Mouse (Mus musculus) MEL (cell line): ENCODE data around the gene Moxd1. TPM values are rescaled to one million over a fixed set of nuclear protein-coding genes. Genes with fewer than 3 reads are reported as not detected.

ENCODE experiments used
- DNase-seq: peaks from one replicate; pipeline ENCODE4 v3.0.0; 2011; ENCODE audit warnings: low read depth, low spot score
- H3K27ac ChIP-seq: 2 replicates; pipeline ENCODE4 v1.5.1; 2012; ENCODE audit warnings: low read depth, mild to moderate bottlenecking, control low read depth, low read length, moderate library complexity; ENCODE audit not compliant: control insufficient read depth
- H3K27me3 ChIP-seq, 2 experiments: fragments of 150-350 bp in 1 of 2; sonication (generic) in 1 of 2; 2 replicates each; pipeline ENCODE4 v1.6.1; 2012; ENCODE audit warnings: low read length in 2 of 2, mild to moderate bottlenecking in 2 of 2, improper control_type of control experiment in 1 of 2, moderate library complexity in 1 of 2; ENCODE audit not compliant: insufficient read depth in 2 of 2, control insufficient read depth in 1 of 2
- H3K36me3 ChIP-seq, 2 experiments: 2 replicates each; pipeline ENCODE4 v1.6.1; 2012 to 2014; ENCODE audit warnings: low read length in 2 of 2, improper control_type of control experiment in 1 of 2, inconsistent platforms in 1 of 2, mild to moderate bottlenecking in 1 of 2; ENCODE audit not compliant: insufficient read depth in 2 of 2, control insufficient read depth in 1 of 2
- H3K4me1 ChIP-seq, 2 experiments: fragments of 150-350 bp in 1 of 2; sonication (generic) in 1 of 2; 2 replicates each; pipeline ENCODE4 v1.6.1; 2012; ENCODE audit warnings: low read length in 2 of 2, improper control_type of control experiment in 1 of 2, mild to moderate bottlenecking in 1 of 2; ENCODE audit not compliant: insufficient read depth in 2 of 2, control insufficient read depth in 1 of 2
- H3K4me3 ChIP-seq, 2 experiments: fragments of 150-350 bp in 1 of 2; sonication (generic) in 1 of 2; 2 replicates each; pipeline ENCODE4 v1.5.1; 2012; ENCODE audit warnings: low read depth in 2 of 2, low read length in 2 of 2, mild to moderate bottlenecking in 2 of 2, moderate library complexity in 2 of 2, control low read depth in 1 of 2, improper control_type of control experiment in 1 of 2; ENCODE audit not compliant: control insufficient read depth in 1 of 2, insufficient read depth in 1 of 2
- H3K79me2 ChIP-seq: 2 replicates; pipeline ENCODE4 v1.6.1; 2012; ENCODE audit warnings: mild to moderate bottlenecking, low read length, moderate library complexity; ENCODE audit not compliant: control insufficient read depth, poor library complexity, insufficient read depth
- H3K9ac ChIP-seq: 2 replicates; pipeline ENCODE4 v1.6.1; 2012; ENCODE audit warnings: low read depth, mild to moderate bottlenecking, control low read depth, low read length, moderate library complexity; ENCODE audit not compliant: control insufficient read depth, poor library complexity, severe bottlenecking
- H3K9me3 ChIP-seq: fragments of 150-350 bp; sonication (generic); replicated peaks from 2 replicates; pipeline ENCODE4 v1.6.1; 2012; ENCODE audit warnings: mild to moderate bottlenecking, low read length, improper control_type of control experiment, moderate library complexity; ENCODE audit not compliant: insufficient read depth
- CHD1 ChIP-seq: IDR thresholded peaks from 2 replicates; pipeline ENCODE4 v1.6.1; 2012; ENCODE audit warnings: low read depth, mild to moderate bottlenecking, inconsistent platforms, low read length, improper control_type of control experiment
- CHD2 ChIP-seq: IDR thresholded peaks from 2 replicates; pipeline ENCODE4 v1.6.1; 2011; ENCODE audit warnings: low read length, improper control_type of control experiment
- CTCF ChIP-seq, 3 experiments: IDR thresholded peaks in 2 of 3; conservative IDR thresholded peaks in 1 of 3; 2 replicates each; pipeline ENCODE4 v1.5.1; 2011 to 2012; ENCODE audit warnings: low read length in 3 of 3, low read depth in 2 of 3, mild to moderate bottlenecking in 2 of 3, improper control_type of control experiment in 1 of 3, inconsistent platforms in 1 of 3, mixed read lengths in 1 of 3, moderate library complexity in 1 of 3; ENCODE audit not compliant: control insufficient read depth in 1 of 3, insufficient read depth in 1 of 3, poor library complexity in 1 of 3, severe bottlenecking in 1 of 3
- ELF1 ChIP-seq: IDR thresholded peaks from 2 replicates; pipeline ENCODE4 v1.6.1; 2014; ENCODE audit warnings: low read depth, mild to moderate bottlenecking, inconsistent platforms, low read length, improper control_type of control experiment, moderate library complexity
- EP300 ChIP-seq, 2 experiments: IDR thresholded peaks; 2 replicates each; pipeline ENCODE4 v1.6.1; 2011; ENCODE audit warnings: improper control_type of control experiment in 2 of 2, low read length in 2 of 2, low read depth in 1 of 2, mild to moderate bottlenecking in 1 of 2
- GABPA ChIP-seq: IDR thresholded peaks from 2 replicates; pipeline ENCODE4 v1.6.1; 2012; ENCODE audit warnings: low read depth, mild to moderate bottlenecking, inconsistent platforms, low read length, improper control_type of control experiment, moderate library complexity
- GATA1 ChIP-seq: IDR thresholded peaks from 2 replicates; pipeline ENCODE4 v1.6.1; 2011; ENCODE audit warnings: low read depth, low read length, improper control_type of control experiment
- HCFC1 ChIP-seq: IDR thresholded peaks from 2 replicates; pipeline ENCODE4 v1.6.1; 2012; ENCODE audit warnings: low read depth, mild to moderate bottlenecking, inconsistent platforms, low read length, improper control_type of control experiment, moderate library complexity
- JUND ChIP-seq: IDR thresholded peaks from 2 replicates; pipeline ENCODE4 v1.6.1; 2011; ENCODE audit warnings: low read depth, mild to moderate bottlenecking, improper control_type of control experiment, low read length
- KAT2A ChIP-seq: conservative IDR thresholded peaks from 2 replicates; pipeline ENCODE4 v1.6.1; 2012; ENCODE audit warnings: low read depth, low read length, improper control_type of control experiment, inconsistent platforms
- MAZ ChIP-seq: IDR thresholded peaks from 2 replicates; pipeline ENCODE4 v1.6.1; 2012; ENCODE audit warnings: low read depth, mild to moderate bottlenecking, inconsistent platforms, low read length, improper control_type of control experiment
- MEF2A ChIP-seq: IDR thresholded peaks from 2 replicates; pipeline ENCODE4 v1.6.1; 2014; ENCODE audit warnings: low read depth, mild to moderate bottlenecking, inconsistent platforms, low read length, improper control_type of control experiment; ENCODE audit not compliant: poor library complexity, insufficient replicate concordance, severe bottlenecking; ENCODE audit errors: extremely low read depth
- MXI1 ChIP-seq: IDR thresholded peaks from 2 replicates; pipeline ENCODE4 v1.6.1; 2011; ENCODE audit warnings: mild to moderate bottlenecking, low read depth, low read length, improper control_type of control experiment
- MYC ChIP-seq: IDR thresholded peaks from 2 replicates; pipeline ENCODE4 v1.6.1; 2011; ENCODE audit warnings: low read depth, mild to moderate bottlenecking, low read length, improper control_type of control experiment, moderate library complexity
- NRF1 ChIP-seq: IDR thresholded peaks from 2 replicates; pipeline ENCODE4 v1.6.1; 2014; ENCODE audit warnings: low read depth, mild to moderate bottlenecking, inconsistent platforms, low read length, improper control_type of control experiment, moderate library complexity; ENCODE audit not compliant: poor library complexity, insufficient read depth, severe bottlenecking
- POLR2A ChIP-seq, 2 experiments: IDR thresholded peaks; 2 replicates each; pipeline ENCODE4 v1.6.1; 2011 to 2012; ENCODE audit warnings: low read length in 2 of 2, mild to moderate bottlenecking in 2 of 2, control low read depth in 1 of 2, improper control_type of control experiment in 1 of 2, low read depth in 1 of 2, moderate library complexity in 1 of 2; ENCODE audit not compliant: control insufficient read depth in 1 of 2, insufficient read depth in 1 of 2, poor library complexity in 1 of 2
- POLR2AphosphoS2 ChIP-seq: IDR thresholded peaks from 2 replicates; pipeline ENCODE4 v1.6.1; 2011; ENCODE audit warnings: low read length, improper control_type of control experiment
- POLR2AphosphoS5 ChIP-seq: IDR thresholded peaks from 2 replicates; pipeline ENCODE4 v1.6.1; 2012; ENCODE audit warnings: low read depth, borderline replicate concordance, mild to moderate bottlenecking, inconsistent platforms, low read length, moderate library complexity, mixed read lengths
- RCOR1 ChIP-seq: IDR thresholded peaks from 2 replicates; pipeline ENCODE4 v1.6.1; 2012; ENCODE audit warnings: low read depth, mild to moderate bottlenecking, inconsistent platforms, low read length, improper control_type of control experiment
- SIN3A ChIP-seq: IDR thresholded peaks from 2 replicates; pipeline ENCODE4 v1.6.1; 2012; ENCODE audit warnings: low read length, improper control_type of control experiment, inconsistent platforms
- SMC3 ChIP-seq: IDR thresholded peaks from 2 replicates; pipeline ENCODE4 v1.6.1; 2011; ENCODE audit warnings: low read depth, low read length, improper control_type of control experiment
- TCF12 ChIP-seq: IDR thresholded peaks from 2 replicates; pipeline ENCODE4 v1.6.1; 2014; ENCODE audit warnings: low read depth, mild to moderate bottlenecking, inconsistent platforms, low read length, improper control_type of control experiment, moderate library complexity
- USF1 ChIP-seq: IDR thresholded peaks from 2 replicates; pipeline ENCODE4 v1.6.1; 2014; ENCODE audit warnings: low read depth, mild to moderate bottlenecking, inconsistent platforms, low read length, improper control_type of control experiment, moderate library complexity
- ZC3H11A ChIP-seq: IDR thresholded peaks from 2 replicates; pipeline ENCODE4 v1.6.1; 2012; ENCODE audit warnings: low read depth, mild to moderate bottlenecking, inconsistent platforms, low read length, improper control_type of control experiment
- ZKSCAN1 ChIP-seq: IDR thresholded peaks from 2 replicates; pipeline ENCODE4 v1.6.1; 2012; ENCODE audit warnings: low read depth, mild to moderate bottlenecking, inconsistent platforms, low read length, improper control_type of control experiment, moderate library complexity
- ZMIZ1 ChIP-seq: IDR thresholded peaks from 2 replicates; pipeline ENCODE4 v1.6.1; 2012; ENCODE audit warnings: low read depth, mild to moderate bottlenecking, inconsistent platforms, low read length, improper control_type of control experiment, moderate library complexity
- polyA plus RNA-seq, 2 experiments: library from polyadenylated mRNA; stranded (reverse) in 1 of 2; unstranded in 1 of 2; fragments of >175 nt in 1 of 2; fragments of >200 nt in 1 of 2; gene quantifications; 2 replicates each; pipeline versions ENCODE4 v1.2.1 to v1.2.4; 2012; ENCODE audit warnings: low replicate concordance in 2 of 2, low read depth in 1 of 2; ENCODE audit not compliant: insufficient read length in 2 of 2, insufficient read depth in 1 of 2, missing spikeins in 1 of 2
- total RNA-seq: library from RNA; depleted of rRNA; stranded (reverse); fragments of 300-350 nt; gene quantifications from 2 replicates; pipeline ENCODE4 v1.2.3, GENCODE M21; 2012

Moxd1 gene
- total and polyA plus RNA-seq, 3 experiments = not detected

DNA sequence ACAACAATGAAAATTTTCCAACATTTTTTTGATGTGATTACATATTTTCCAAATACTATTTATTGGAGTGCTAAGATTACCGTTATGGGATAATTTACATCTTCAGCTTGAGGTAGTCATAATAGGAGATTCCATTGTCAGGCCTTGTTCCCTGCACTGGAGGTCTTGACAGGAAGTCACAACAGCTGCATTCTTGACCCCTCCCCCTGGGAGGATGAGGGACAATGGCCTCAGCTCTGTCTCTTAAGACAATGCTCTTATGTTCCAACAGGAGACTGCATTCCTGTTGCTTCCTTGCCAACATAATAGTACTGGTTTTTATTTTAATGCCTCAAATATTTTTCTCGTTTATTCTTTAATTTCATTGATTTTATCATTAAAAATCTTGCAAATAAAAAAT is 44.2 kb downstream of the Moxd1 start:
- Histone ChIP-seq H3K9me3 (no peaks in the 10 kb centered on the region), H3K79me2 (no peaks in the 10 kb centered on the region), H3K4me3 (no peak overlapping the region), H3K27me3 (peaks cover 5 to 7% of the 10 kb centered on the region in 2 experiments; a peak in 3 of 4 replicates), H3K27ac (no peak overlapping the region), H3K36me3 (no peaks in the 10 kb centered on the region), H3K9ac (no peak overlapping the region), H3K4me1 (no peaks in the 10 kb centered on the region)
- TF ChIP-seq CHD1 = no peak
- TF ChIP-seq ZMIZ1 = no peak
- no peak for TF ChIP-seq ZKSCAN1
- TF ChIP-seq POLR2AphosphoS2 = no peak
- TF ChIP-seq USF1 = no peak
- TF ChIP-seq MYC = no peak
- TF ChIP-seq TCF12 = no peak
- DNase-seq = no peak

DNA sequence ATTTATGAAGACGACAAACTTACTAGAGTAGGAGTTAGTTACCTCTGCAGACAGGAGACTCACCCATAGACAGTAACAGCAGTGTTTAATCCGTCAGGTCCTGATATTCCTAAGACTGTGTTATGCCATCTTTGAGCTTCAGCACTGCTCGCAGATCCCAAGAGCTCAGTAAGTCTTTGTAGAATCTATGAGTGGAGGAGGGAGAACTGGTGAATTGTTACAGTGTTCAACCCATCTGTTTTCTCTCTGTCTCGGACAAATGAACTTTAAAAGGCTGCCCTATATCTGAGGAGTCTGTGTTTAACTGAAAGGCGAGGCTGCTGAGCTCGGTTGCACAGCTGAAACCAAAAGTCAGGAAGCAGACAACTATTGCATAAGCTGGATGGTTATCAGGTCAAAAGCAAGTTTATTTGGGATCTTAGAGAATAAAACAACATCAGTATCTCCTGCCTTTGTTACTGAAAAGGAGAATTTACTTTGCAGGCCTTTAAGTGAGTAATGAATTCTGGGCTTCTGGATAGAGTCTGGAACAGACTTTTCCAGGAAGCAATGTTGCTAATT is 47.8 kb downstream of the Moxd1 start:
- DNase-seq = no peak

GRCm38 (mm10) chr10:24276211-24276610 is 52.9 kb downstream of the Moxd1 start:
- TF ChIP-seq SMC3 (no peak), POLR2AphosphoS5 (no peak), EP300 (IDR thresholded peaks at IDR 0.05; ENCODE audit: low read depth in 1 of 2, low read length in 2 of 2) (no peak), JUND (no peak), CTCF (IDR thresholded peaks at IDR 0.05 in 2 of 3, conservative IDR thresholded peaks at IDR 0.05 in 1 of 3; ENCODE audit: control insufficient read depth in 1 of 3, insufficient read depth in 1 of 3, low read depth in 2 of 3, low read length in 3 of 3, poor library complexity in 1 of 3, severe bottlenecking in 1 of 3) (no peak), HCFC1 (no peak), NRF1 (no peak), MAZ (no peak), TCF12 (no peak), GATA1 (no peak), GABPA (no peak), ZC3H11A (no peak), POLR2AphosphoS2 (no peak), KAT2A (no peak), POLR2A (IDR thresholded peaks at IDR 0.05; ENCODE audit: control insufficient read depth in 1 of 2, insufficient read depth in 1 of 2, low read depth in 1 of 2, low read length in 2 of 2, poor library complexity in 1 of 2) (no peak), ZKSCAN1 (no peak), CHD2 (no peak)
- Histone ChIP-seq H3K79me2 (no peaks in the 10 kb centered on the region), H3K9ac (no peak overlapping the region), H3K4me1 (no peaks in the 10 kb centered on the region), H3K27ac (no peak overlapping the region), H3K9me3 (no peaks in the 10 kb centered on the region), H3K4me3 (no peak overlapping the region), H3K36me3 (no peaks in the 10 kb centered on the region), H3K27me3 (peaks cover 0 to 3% of the 10 kb centered on the region in 2 experiments; a peak in 1 of 4 replicates)
- no peak for DNase-seq

More for the DNA sequence above, 47.8 kb downstream of the Moxd1 start:
- H3K36me3 ChIP-seq = no peaks in the 10 kb centered on the region
- TF ChIP-seq ZMIZ1 (no peak), SIN3A (no peak), MXI1 (no peak), ELF1 (no peak), RCOR1 (no peak), MEF2A (no peak), GATA1 (no peak)
- TF ChIP-seq, all 39 proteins: peak for 0
- no peaks in the 10 kb centered on the region for H3K9me3 ChIP-seq
- H3K4me1 ChIP-seq = no peaks in the 10 kb centered on the region
- H3K9ac ChIP-seq = no peak overlapping the region
- no peak overlapping the region for H3K4me3 ChIP-seq
- H3K79me2 ChIP-seq = no peaks in the 10 kb centered on the region
- no peak overlapping the region for H3K27ac ChIP-seq
- H3K27me3 ChIP-seq = peaks cover 2 to 5% of the 10 kb centered on the region in 2 experiments; a peak in 3 of 4 replicates
